Mouse (Mus musculus) heart, adult 2 months (tissue): ENCODE results near the gene Gsta2. TPM values are rescaled to one million over a fixed set of nuclear protein-coding genes. Genes with fewer than 3 reads are reported as not detected.
"Not testable (repeated sequence)": the region's sequence is repeated elsewhere in the genome, so short reads cannot be mapped to it uniquely, and the experiment has no call there.

Experiments used
- DNase-seq, 2 experiments: peaks; one replicate each; pipeline ENCODE4 v3.0.0; 2021
- H3K27ac ChIP-seq: fragments of 200-600 bp; 2 replicates; pipeline ENCODE4 v1.8.1; 2022
- H3K27me3 ChIP-seq: fragments of 200-500 bp; 2 replicates; pipeline ENCODE4 v1.6.1; 2012; ENCODE audit warnings: mild to moderate bottlenecking, low read length, inconsistent platforms, mixed read lengths; ENCODE audit not compliant: control insufficient read depth, insufficient read depth
- H3K36me3 ChIP-seq: fragments of 200-500 bp; 2 replicates; pipeline ENCODE4 v1.6.1; 2012; ENCODE audit warnings: low read length, inconsistent platforms; ENCODE audit not compliant: control insufficient read depth, insufficient read depth
- H3K4me1 ChIP-seq: fragments of 200-500 bp; 2 replicates; pipeline ENCODE4 v1.6.1; 2011; ENCODE audit warnings: low read length; ENCODE audit not compliant: control insufficient read depth, insufficient read depth
- H3K4me3 ChIP-seq: fragments of 200-600 bp; 2 replicates; pipeline ENCODE4 v1.8.1; 2022
- H3K79me2 ChIP-seq: fragments of 200-500 bp; replicated peaks from 2 replicates; pipeline ENCODE4 v1.6.1; 2012; ENCODE audit warnings: mild to moderate bottlenecking, inconsistent platforms, low read length, moderate library complexity, mixed read lengths; ENCODE audit not compliant: control insufficient read depth, insufficient read depth
- H3K9ac ChIP-seq: fragments of 200-500 bp; 2 replicates; pipeline ENCODE4 v1.6.1; 2012; ENCODE audit warnings: low read depth, mild to moderate bottlenecking, control low read depth, inconsistent platforms, low read length, mixed read lengths
- CTCF ChIP-seq: fragments of 200-600 bp; IDR thresholded peaks from 2 replicates; pipeline ENCODE4 v1.8.1; 2022; ENCODE audit warnings: antibody characterized with exemption, mild to moderate bottlenecking, moderate library complexity
- EP300 ChIP-seq: fragments of 200-500 bp; IDR thresholded peaks from 2 replicates; pipeline ENCODE4 v1.6.1; 2011; ENCODE audit warnings: low read depth, low read length, control low read depth; ENCODE audit not compliant: insufficient read depth
- POLR2A ChIP-seq: fragments of 200-500 bp; IDR thresholded peaks from 2 replicates; pipeline ENCODE4 v1.6.1; 2011; ENCODE audit warnings: mild to moderate bottlenecking, low read depth, low read length, control low read depth; ENCODE audit not compliant: insufficient read depth
- WGBS: fragments of 180-500 bp; shearing (Covaris S2); methylation state at CpG from one replicate; pipeline ENCODE4 v1.1.7; 2018; 5-methylcytosine and 5-hydroxymethylcytosine counted together
- intact Hi-C: fragments of 180-260 bp; cut with DNase I; formaldehyde crosslinking; loops from one replicate; pipeline ENCODE4 v1.15.1; 2025
- polyA plus RNA-seq: library from polyadenylated mRNA; depleted of rRNA; stranded (reverse); fragments of >200 nt; gene quantifications from 2 replicates; pipeline ENCODE4 v1.2.3, GENCODE M21; 2012
- total RNA-seq, 2 experiments: library from RNA; stranded (reverse); gene quantifications; 2 replicates each; pipeline ENCODE4 v1.2.3; 2021

Gsta2 gene
- total and polyA plus RNA-seq, 3 experiments, result 0.25 to 0.84 (median 0.50) TPM

GRCm38 (mm10) chr9:78369349-78369748, 13.8 kb upstream of the Gsta2 start:
- no peak for TF ChIP-seq POLR2A
- no peak for TF ChIP-seq CTCF
- no peak for TF ChIP-seq EP300
- Histone ChIP-seq H3K9ac (no peak overlapping the region), H3K79me2 (no peaks in the 10 kb centered on the region), H3K27me3 (no peaks in the 10 kb centered on the region), H3K27ac (no peak overlapping the region), H3K4me1 (no peaks in the 10 kb centered on the region), H3K4me3 (no peak overlapping the region), H3K36me3 (no peaks in the 10 kb centered on the region)
- no peak for DNase-seq
- 94% methylated on average over 2 of the region's 2 CpGs for WGBS
- intact Hi-C loops, result no loop called here

GRCm38 (mm10) chr9:78368671-78369293, 13.2 kb upstream of the Gsta2 start:
- no peaks in the 10 kb centered on the region for H3K27me3 ChIP-seq
- 66% methylated on average over 3 of the region's 3 CpGs for WGBS
- TF ChIP-seq EP300 (no peak), POLR2A (no peak), CTCF (no peak)
- H3K4me1 ChIP-seq, result no peaks in the 10 kb centered on the region
- intact Hi-C loops, result no loop called here
- DNase-seq, result no peak
- H3K4me3 ChIP-seq, result no peak overlapping the region
- no peaks in the 10 kb centered on the region for H3K79me2 ChIP-seq
- no peak overlapping the region for H3K27ac ChIP-seq
- no peak overlapping the region for H3K9ac ChIP-seq
- H3K36me3 ChIP-seq, result no peaks in the 10 kb centered on the region

GRCm38 (mm10) chr9:78367959-78368358, 12.4 kb upstream of the Gsta2 start, which contains the start of gene Dppa5a:
Dppa5a (minus strand) TSS chr9:78368177.
- H3K9ac ChIP-seq, H3K4me1 ChIP-seq, H3K79me2 ChIP-seq, H3K36me3 ChIP-seq, intact Hi-C loops, H3K4me3 ChIP-seq, H3K27me3 ChIP-seq, H3K27ac ChIP-seq, DNase-seq: not testable (repeated sequence)
- WGBS, result 91% methylated on average over 16 of the region's 16 CpGs

- WGBS, result 63% methylated on average over 13 of the region's 13 CpGs
- no peaks in the 10 kb centered on the region for H3K36me3 ChIP-seq
- no peaks in the 10 kb centered on the region for H3K79me2 ChIP-seq
- intact Hi-C loops, result no loop called here
- no peaks in the 10 kb centered on the region for H3K4me1 ChIP-seq
- H3K27ac ChIP-seq, result no peak overlapping the region
- no peak for DNase-seq
- no peak overlapping the region for H3K9ac ChIP-seq
- H3K4me3 ChIP-seq, result no peak overlapping the region
- TF ChIP-seq CTCF (no peak), POLR2A (no peak), EP300 (no peak)
- H3K27me3 ChIP-seq, result no peaks in the 10 kb centered on the region
These were observed 10.4 kb upstream of the Gsta2 start for GRCm38 (mm10) chr9:78365850-78366544.

GRCm38 (mm10) chr9:78364701-78365100, 9.1 kb upstream of the Gsta2 start:
- DNase-seq, result no peak
- intact Hi-C loops, result no loop called here
- 83% methylated on average over 6 of the region's 6 CpGs for WGBS

GRCm38 (mm10) chr9:78363374-78363773, 7.8 kb upstream of the Gsta2 start:
- no peak for DNase-seq
- Histone ChIP-seq H3K9ac (no peak overlapping the region), H3K4me1 (no peaks in the 10 kb centered on the region), H3K79me2 (no peaks in the 10 kb centered on the region), H3K4me3 (no peak overlapping the region), H3K27me3 (no peaks in the 10 kb centered on the region), H3K36me3 (no peaks in the 10 kb centered on the region), H3K27ac (no peak overlapping the region)
- WGBS, result 35% methylated on average over 6 of the region's 6 CpGs
- intact Hi-C loops, result no loop called here
- TF ChIP-seq EP300, result no peak
- TF ChIP-seq CTCF, result no peak
- TF ChIP-seq POLR2A, result no peak

More at GRCm38 (mm10) chr9:78364701-78365100, 9.1 kb upstream of the Gsta2 start:
- Histone ChIP-seq H3K4me1 (no peaks in the 10 kb centered on the region), H3K79me2 (no peaks in the 10 kb centered on the region), H3K36me3 (no peaks in the 10 kb centered on the region), H3K27ac (no peak overlapping the region), H3K9ac (no peak overlapping the region), H3K27me3 (no peaks in the 10 kb centered on the region), H3K4me3 (no peak overlapping the region)
- TF ChIP-seq EP300 (no peak), POLR2A (no peak), CTCF (no peak)
